Mouse (Mus musculus) forebrain, embryonic 10.5 days (tissue): ENCODE data around the gene St8sia1. TPM values are rescaled to one million over a fixed set of nuclear protein-coding genes. Genes with fewer than 3 reads are reported as not detected.

Source experiments
- DNase-seq: peaks from one replicate; pipeline ENCODE4 v3.0.0-alpha.2; 2017; ENCODE audit warnings: low spot score; ENCODE audit errors: extremely low spot score
- H3K27ac ChIP-seq: fragments of 300-500 bp; sonication (generic); 2 replicates; pipeline ENCODE4 v1.5.1; 2016; ENCODE audit warnings: mild to moderate bottlenecking
- H3K27me3 ChIP-seq: fragments of 300-500 bp; sonication (generic); 2 replicates; pipeline ENCODE4 v1.6.1; 2016; ENCODE audit warnings: mild to moderate bottlenecking; ENCODE audit not compliant: poor library complexity, severe bottlenecking
- H3K36me3 ChIP-seq: fragments of 300-500 bp; sonication (generic); replicated peaks from 2 replicates; pipeline ENCODE4 v1.6.1; 2016; ENCODE audit warnings: mild to moderate bottlenecking, moderate library complexity
- H3K4me1 ChIP-seq: fragments of 300-500 bp; sonication (generic); 2 replicates; pipeline ENCODE4 v1.6.1; 2016
- H3K4me3 ChIP-seq: fragments of 300-500 bp; sonication (generic); 2 replicates; pipeline ENCODE4 v1.5.1; 2016; ENCODE audit warnings: mild to moderate bottlenecking, moderate library complexity
- H3K9me3 ChIP-seq: fragments of 300-500 bp; sonication (generic); 2 replicates; pipeline ENCODE4 v1.6.1; 2016; ENCODE audit warnings: mild to moderate bottlenecking, moderate library complexity
- WGBS: fragments of 180-500 bp; shearing (Covaris S2); methylation state at CpG from one replicate; pipeline ENCODE4 v1.1.7; 2016; 5-methylcytosine and 5-hydroxymethylcytosine counted together
- polyA plus RNA-seq: library from polyadenylated mRNA; unstranded; fragments of >200 nt; fragmentation: Nextera tagmentation; extraction: Ambion mirVana; gene quantifications from 2 replicates; pipeline ENCODE4 v1.2.1, GENCODE M21; 2016

St8sia1 gene
- polyA plus RNA-seq, 1 experiment from 2014 or later: 2.3 TPM

- DNase-seq: no peak
- H3K36me3 ChIP-seq: no peaks in the 10 kb centered on the region
- 71% methylated on average over 18 of the region's 18 CpGs for WGBS
- peaks cover 9% of the 10 kb centered on the region for H3K4me1 ChIP-seq
- no peaks in the 10 kb centered on the region for H3K27me3 ChIP-seq
- H3K9me3 ChIP-seq: no peaks in the 10 kb centered on the region
- H3K27ac ChIP-seq: peak overlapping the region; percentile 17; the same call in 1 of the 2 replicates
- no peak overlapping the region for H3K4me3 ChIP-seq
These were observed 128.5 kb downstream of the St8sia1 start for GRCm38 (mm10) chr6:142835726-142836125.

GRCm38 (mm10) chr6:142834911-142835310, 129.3 kb downstream of the St8sia1 start:
- no peak overlapping the region for H3K4me3 ChIP-seq
- H3K27ac ChIP-seq: no peak overlapping the region
- H3K36me3 ChIP-seq: no peaks in the 10 kb centered on the region
- peaks cover 10% of the 10 kb centered on the region for H3K4me1 ChIP-seq
- H3K9me3 ChIP-seq: no peaks in the 10 kb centered on the region
- 84% methylated on average over 4 of the region's 4 CpGs for WGBS
- H3K27me3 ChIP-seq: no peaks in the 10 kb centered on the region
- DNase-seq: no peak

- 77% methylated on average over 3 of the region's 3 CpGs for whole genome bisulfite sequencing
- Histone ChIP-seq H3K4me3 (no peak overlapping the region), H3K36me3 (no peaks in the 10 kb centered on the region), H3K27ac (no peak overlapping the region), H3K4me1 (peaks cover 10% of the 10 kb centered on the region), H3K9me3 (no peaks in the 10 kb centered on the region), H3K27me3 (no peaks in the 10 kb centered on the region)
- no peak for DNase-seq
These were observed 132.5 kb downstream of the St8sia1 start for GRCm38 (mm10) chr6:142831706-142832105.

- no peaks in the 10 kb centered on the region for H3K36me3 ChIP-seq
- no peaks in the 10 kb centered on the region for H3K9me3 ChIP-seq
- no peak overlapping the region for H3K4me3 ChIP-seq
- 60% methylated on average over 8 of the region's 8 CpGs for WGBS
- peaks cover 10% of the 10 kb centered on the region for H3K4me1 ChIP-seq
- no peaks in the 10 kb centered on the region for H3K27me3 ChIP-seq
- no peak for DNase-seq
- H3K27ac ChIP-seq: no peak overlapping the region
These were observed 133.0 kb downstream of the St8sia1 start for GRCm38 (mm10) chr6:142831243-142831642.

- Histone ChIP-seq H3K4me1 (peaks cover 3% of the 10 kb centered on the region), H3K4me3 (no peak overlapping the region), H3K27me3 (no peaks in the 10 kb centered on the region), H3K36me3 (no peaks in the 10 kb centered on the region), H3K27ac (no peak overlapping the region), H3K9me3 (no peaks in the 10 kb centered on the region)
- 93% methylated on average over 3 of the region's 3 CpGs for WGBS
- no peak for DNase-seq
These were observed 134.0 kb downstream of the St8sia1 start for GRCm38 (mm10) chr6:142830221-142830620.

- Histone ChIP-seq H3K4me3 (no peak overlapping the region), H3K4me1 (no peaks in the 10 kb centered on the region), H3K27ac (no peak overlapping the region), H3K9me3 (no peaks in the 10 kb centered on the region), H3K36me3 (no peaks in the 10 kb centered on the region), H3K27me3 (no peaks in the 10 kb centered on the region)
- DNase-seq: no peak
- WGBS: 85% methylated on average over 5 of the region's 5 CpGs
These were observed 138.8 kb downstream of the St8sia1 start for GRCm38 (mm10) chr6:142825449-142825848.

GRCm38 (mm10) chr6:142823008-142823787, 141.1 kb downstream of the St8sia1 start:
- no peak overlapping the region for H3K4me3 ChIP-seq
- no peaks in the 10 kb centered on the region for H3K4me1 ChIP-seq
- no peaks in the 10 kb centered on the region for H3K9me3 ChIP-seq
- no peaks in the 10 kb centered on the region for H3K36me3 ChIP-seq
- DNase-seq: no peak
- H3K27me3 ChIP-seq: no peaks in the 10 kb centered on the region
- no peak overlapping the region for H3K27ac ChIP-seq
- WGBS: 85% methylated on average over 5 of the region's 5 CpGs

GRCm38 (mm10) chr6:142818306-142818705, 145.9 kb downstream of the St8sia1 start:
- Histone ChIP-seq H3K27me3 (peaks cover 19% of the 10 kb centered on the region), H3K9me3 (no peaks in the 10 kb centered on the region), H3K4me3 (no peak overlapping the region), H3K36me3 (no peaks in the 10 kb centered on the region), H3K4me1 (peaks cover 15% of the 10 kb centered on the region), H3K27ac (no peak overlapping the region)
- DNase-seq: no peak
- WGBS: 95% methylated on average over 10 of the region's 10 CpGs

GRCm38 (mm10) chr6:142815513-142815912, 148.7 kb downstream of the St8sia1 start:
- Histone ChIP-seq H3K4me1 (peaks cover 21% of the 10 kb centered on the region), H3K4me3 (no peak overlapping the region), H3K27ac (no peak overlapping the region), H3K9me3 (no peaks in the 10 kb centered on the region), H3K27me3 (peaks cover 35% of the 10 kb centered on the region), H3K36me3 (no peaks in the 10 kb centered on the region)
- 89% methylated on average over 3 of the region's 3 CpGs for WGBS
- DNase-seq: no peak

- no peaks in the 10 kb centered on the region for H3K36me3 ChIP-seq
- peak overlapping the region; percentile 48 for H3K4me3 ChIP-seq
- no peaks in the 10 kb centered on the region for H3K9me3 ChIP-seq
- WGBS: 9% methylated on average over 15 of the region's 15 CpGs
- H3K27ac ChIP-seq: peak overlapping the region; percentile 78
- H3K4me1 ChIP-seq: peaks cover 21% of the 10 kb centered on the region
- DNase-seq: peak; percentile 85
- peaks cover 35% of the 10 kb centered on the region for H3K27me3 ChIP-seq
These were observed 149.7 kb downstream of the St8sia1 start for GRCm38 (mm10) chr6:142814495-142814921.

GRCm38 (mm10) chr6:142814011-142814410, 150.2 kb downstream of the St8sia1 start:
- peaks cover 35% of the 10 kb centered on the region for H3K27me3 ChIP-seq
- H3K9me3 ChIP-seq: no peaks in the 10 kb centered on the region
- H3K4me1 ChIP-seq: peaks cover 21% of the 10 kb centered on the region
- DNase-seq: no peak
- peak overlapping the region; percentile 78; the same call in 1 of the 2 replicates for H3K27ac ChIP-seq
- peak overlapping the region; percentile 48; the same call in 1 of the 2 replicates for H3K4me3 ChIP-seq
- WGBS: 73% methylated on average over 10 of the region's 10 CpGs
- no peaks in the 10 kb centered on the region for H3K36me3 ChIP-seq

GRCm38 (mm10) chr6:142812969-142813368, 151.3 kb downstream of the St8sia1 start:
- Histone ChIP-seq H3K36me3 (no peaks in the 10 kb centered on the region), H3K4me1 (peaks cover 21% of the 10 kb centered on the region), H3K9me3 (no peaks in the 10 kb centered on the region), H3K4me3 (no peak overlapping the region), H3K27me3 (peaks cover 35% of the 10 kb centered on the region), H3K27ac (peak overlapping the region; percentile 4; the same call in 1 of the 2 replicates)
- no peak for DNase-seq
- 63% methylated on average over 5 of the region's 5 CpGs for WGBS

- Histone ChIP-seq H3K36me3 (no peaks in the 10 kb centered on the region), H3K27me3 (peaks cover 25% of the 10 kb centered on the region), H3K4me3 (no peak overlapping the region), H3K4me1 (peaks cover 21% of the 10 kb centered on the region), H3K9me3 (no peaks in the 10 kb centered on the region), H3K27ac (no peak overlapping the region)
- 68% methylated on average over 6 of the region's 6 CpGs for WGBS
- DNase-seq: no peak
These were observed 154.0 kb downstream of the St8sia1 start for GRCm38 (mm10) chr6:142810239-142810638.
